Mouse (Mus musculus) adrenal gland, adult 2 months (tissue): Measurements from ENCODE around the gene Slc26a6. TPM values are rescaled to one million over a fixed set of nuclear protein-coding genes. Genes with fewer than 3 reads are reported as not detected.

Experiments
- DNase-seq: peaks from one replicate; pipeline ENCODE4 v3.0.0; 2021
- long read RNA-seq: library from polyadenylated mRNA; stranded (forward); transcript quantifications from one replicate; pipeline ENCODE4 v2.0.0, GENCODE M21; 2021
- polyA plus RNA-seq: library from polyadenylated mRNA; depleted of rRNA; stranded (reverse); fragments of >200 nt; gene quantifications from 2 replicates; pipeline ENCODE4 v1.2.3, GENCODE M21; 2012; rRNA removed
- total RNA-seq, 2 experiments: library from RNA; stranded (reverse); gene quantifications; 2 replicates each; pipeline ENCODE4 v1.2.3; 2021

Slc26a6 gene
- 10 to 100 TPM; 10.1 to 11.7 TPM for total RNA-seq
- 10.1 and 11.2 TPM in 2 replicates for polyA plus RNA-seq
- long read RNA-seq: 0 reads

GRCm38 (mm10) chr9:108852976-108853375, at the start of gene Slc26a6:
TSS of gene Slc26a6 (plus strand) at chr9:108853283.
- no peak for DNase-seq

- no peak for DNase-seq
Measured at GRCm38 (mm10) chr9:108805768-108806167, 47.3 kb upstream of the Slc26a6 start.

GRCm38 (mm10) chr9:108806379-108806778, 46.7 kb upstream of the Slc26a6 start:
- DNase-seq: no peak

GRCm38 (mm10) chr9:108806831-108807230, 46.3 kb upstream of the Slc26a6 start:
- no peak for DNase-seq

- DNase-seq: no peak
Measured at GRCm38 (mm10) chr9:108807674-108808073, 45.4 kb upstream of the Slc26a6 start.

- peak; percentile 97 for DNase-seq
Measured at GRCm38 (mm10) chr9:108808163-108808665, 44.9 kb upstream of the Slc26a6 start, which contains the start of gene Nckipsd. TSS of gene Nckipsd (plus strand) at chr9:108808368.

GRCm38 (mm10) chr9:108809188-108809587, 43.9 kb upstream of the Slc26a6 start:
- DNase-seq: peak; percentile 35

GRCm38 (mm10) chr9:108809723-108810122, 43.4 kb upstream of the Slc26a6 start:
- DNase-seq: no peak

- DNase-seq: no peak
Measured at GRCm38 (mm10) chr9:108810516-108810915, 42.6 kb upstream of the Slc26a6 start.

- no peak for DNase-seq
Measured at GRCm38 (mm10) chr9:108815557-108815956, 37.5 kb upstream of the Slc26a6 start.

- DNase-seq: peak; percentile 54
Measured at GRCm38 (mm10) chr9:108819495-108819894, 33.6 kb upstream of the Slc26a6 start.

- DNase-seq: no peak
Measured at GRCm38 (mm10) chr9:108820077-108820476, 33.0 kb upstream of the Slc26a6 start.

- DNase-seq: no peak
Measured at GRCm38 (mm10) chr9:108824144-108824685, 28.9 kb upstream of the Slc26a6 start.

- peak; percentile 42 for DNase-seq
Measured at GRCm38 (mm10) chr9:108824755-108825413, 28.2 kb upstream of the Slc26a6 start.

GRCm38 (mm10) chr9:108825820-108826699, 27.0 kb upstream of the Slc26a6 start, which contains the start of gene Celsr3:
TSS of gene Celsr3 (plus strand) at chr9:108826320.
- peak; percentile 59 for DNase-seq

- peak; percentile 84 for DNase-seq
Measured at GRCm38 (mm10) chr9:108826700-108827340, 26.3 kb upstream of the Slc26a6 start.

- DNase-seq: no peak
Measured at GRCm38 (mm10) chr9:108827454-108827853, 25.6 kb upstream of the Slc26a6 start.

- no peak for DNase-seq
Measured at GRCm38 (mm10) chr9:108827906-108828305, 25.2 kb upstream of the Slc26a6 start.

GRCm38 (mm10) chr9:108831637-108832036, 21.4 kb upstream of the Slc26a6 start:
- DNase-seq: peak; percentile 39

- DNase-seq: peak; percentile 96
Measured at GRCm38 (mm10) chr9:108832390-108833108, 20.5 kb upstream of the Slc26a6 start.

- peak; percentile 58 for DNase-seq
Measured at GRCm38 (mm10) chr9:108842989-108843388, 10.1 kb upstream of the Slc26a6 start.
